Mouse (Mus musculus): Measurements from ENCODE around the gene Ccdc115.
"Not testable (repeated sequence)": the region's sequence is repeated elsewhere in the genome, so short reads cannot be mapped to it uniquely, and the experiment has no call there.

Gene Ccdc115

GRCm38 (mm10) chr1:34438381-34439051, 956 bp downstream of the Ccdc115 start:
- no peak for DNase-seq

GRCm38 (mm10) chr1:34437366-34437765, 2.1 kb downstream of the Ccdc115 start:
- not testable (repeated sequence) for DNase-seq

GRCm38 (mm10) chr1:34436374-34436773, 3.1 kb downstream of the Ccdc115 start:
- DNase-seq: no peak

GRCm38 (mm10) chr1:34435371-34436120, 3.9 kb downstream of the Ccdc115 start:
- no peak for DNase-seq

GRCm38 (mm10) chr1:34434660-34435160, 4.8 kb downstream of the Ccdc115 start:
- DNase-seq: peak; percentile 88

GRCm38 (mm10) chr1:34433891-34434521, 5.5 kb downstream of the Ccdc115 start:
- no peak for DNase-seq

GRCm38 (mm10) chr1:34432776-34433481, 6.5 kb downstream of the Ccdc115 start:
- DNase-seq: peak; percentile 40

- DNase-seq: peak; percentile 62
Measured at GRCm38 (mm10) chr1:34432411-34432775, 7.1 kb downstream of the Ccdc115 start.

- no peak for DNase-seq
Measured at GRCm38 (mm10) chr1:34431431-34431830, 8.0 kb downstream of the Ccdc115 start.

GRCm38 (mm10) chr1:34430981-34431380, 8.5 kb downstream of the Ccdc115 start:
- no peak for DNase-seq

GRCm38 (mm10) chr1:34429281-34429680, 10.2 kb downstream of the Ccdc115 start:
- DNase-seq: no peak

GRCm38 (mm10) chr1:34428466-34428865, 11.0 kb downstream of the Ccdc115 start:
- no peak for DNase-seq

- DNase-seq: no peak
Measured at GRCm38 (mm10) chr1:34399182-34399953, 40.1 kb downstream of the Ccdc115 start.

GRCm38 (mm10) chr1:34396321-34396720, 43.2 kb downstream of the Ccdc115 start:
- DNase-seq: no peak

- no peak for DNase-seq
Measured at GRCm38 (mm10) chr1:34389234-34389891, 50.1 kb downstream of the Ccdc115 start.

- peak; percentile 39 for DNase-seq
Measured at GRCm38 (mm10) chr1:34388849-34389233, 50.6 kb downstream of the Ccdc115 start.

- DNase-seq: no peak
Measured at GRCm38 (mm10) chr1:34387346-34388327, 51.8 kb downstream of the Ccdc115 start.
